Mouse (Mus musculus) ES-Bruce4 (cell line): ENCODE measurements at regions not wholly inside any gene's neighbourhood (a gene's known extent, or its start where the extent isn't known, plus 50 kb on each side); places are given as distances from the start of the nearest gene placed in this dataset.

Source experiments
- H3K27ac ChIP-seq: 2 replicates; pipeline ENCODE4 v1.5.1; 2012; ENCODE audit warnings: low read length, inconsistent platforms; ENCODE audit not compliant: insufficient read depth
- H3K27me3 ChIP-seq: 2 replicates; pipeline ENCODE4 v1.6.1; 2012; ENCODE audit warnings: mild to moderate bottlenecking, low read length, inconsistent platforms; ENCODE audit not compliant: control insufficient read depth, poor library complexity, insufficient read depth, severe bottlenecking
- H3K36me3 ChIP-seq: 2 replicates; pipeline ENCODE4 v1.6.1; 2012; ENCODE audit warnings: inconsistent platforms, mild to moderate bottlenecking, low read length, moderate library complexity; ENCODE audit not compliant: control insufficient read depth, poor library complexity, insufficient read depth, severe bottlenecking
- H3K4me1 ChIP-seq: one replicate; pipeline ENCODE4 v1.8.1; 2011; ENCODE audit warnings: low read length; ENCODE audit not compliant: control insufficient read depth, insufficient read depth
- H3K4me3 ChIP-seq: 2 replicates; pipeline ENCODE4 v1.5.1; 2011; ENCODE audit warnings: low read depth, mild to moderate bottlenecking, low read length
- H3K9ac ChIP-seq: 2 replicates; pipeline ENCODE4 v1.6.1; 2012; ENCODE audit warnings: low read depth, mild to moderate bottlenecking, inconsistent platforms; ENCODE audit not compliant: poor library complexity, severe bottlenecking
- H3K9me3 ChIP-seq: replicated peaks from 2 replicates; pipeline ENCODE4 v1.6.1; 2012; ENCODE audit warnings: mild to moderate bottlenecking, low read length, inconsistent platforms; ENCODE audit not compliant: control insufficient read depth, poor library complexity, insufficient read depth, severe bottlenecking
- CTCF ChIP-seq: IDR thresholded peaks from one replicate; pipeline ENCODE4 v1.8.1; 2011; ENCODE audit warnings: low read depth, low read length
- EP300 ChIP-seq: IDR thresholded peaks from 2 replicates; pipeline ENCODE4 v1.6.1; 2011; ENCODE audit warnings: low read depth, low read length; ENCODE audit not compliant: insufficient read depth
- POLR2A ChIP-seq: IDR thresholded peaks from one replicate; pipeline ENCODE4 v1.8.1; 2011; ENCODE audit warnings: low read length; ENCODE audit not compliant: insufficient read depth

DNA sequence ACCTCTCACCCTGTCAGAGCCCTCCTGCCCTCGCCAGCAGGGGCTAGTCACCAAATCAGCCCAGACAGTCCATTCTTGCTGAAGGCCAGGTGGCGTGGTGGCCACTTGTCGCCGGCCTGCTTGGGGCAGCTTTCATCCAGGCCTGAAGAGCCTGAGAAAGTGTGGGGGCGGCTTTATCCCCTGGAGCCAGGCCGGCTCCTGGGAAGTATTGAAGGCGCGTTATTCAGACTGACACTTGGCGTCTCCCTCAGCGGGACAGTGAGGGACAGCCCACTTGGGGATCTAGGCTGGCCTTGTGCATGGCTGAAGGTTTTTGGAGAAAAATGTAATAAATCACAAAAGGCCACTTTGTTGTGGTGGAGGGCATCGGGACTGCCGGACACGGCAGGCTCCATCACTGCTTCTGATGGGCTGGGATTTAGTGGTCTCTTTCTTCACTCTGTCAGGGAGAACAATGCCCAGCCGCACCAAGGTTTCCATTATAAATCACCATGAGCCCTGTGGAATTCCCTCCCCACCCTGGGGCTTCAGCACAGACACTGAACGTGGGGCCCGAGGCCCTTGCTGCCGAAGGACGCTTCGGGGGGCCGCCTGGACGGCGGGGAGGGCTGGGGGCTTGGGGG lies 75.8 kb upstream of the Ccnd1 start:
- Histone ChIP-seq H3K4me3 (no peak overlapping the region), H3K4me1 (no peaks in the 10 kb centered on the region), H3K9me3 (no peaks in the 10 kb centered on the region), H3K27ac (no peak overlapping the region), H3K9ac (no peak overlapping the region), H3K36me3 (no peaks in the 10 kb centered on the region), H3K27me3 (no peaks in the 10 kb centered on the region)
- TF ChIP-seq CTCF (no peak), POLR2A (no peak), EP300 (no peak)

DNA sequence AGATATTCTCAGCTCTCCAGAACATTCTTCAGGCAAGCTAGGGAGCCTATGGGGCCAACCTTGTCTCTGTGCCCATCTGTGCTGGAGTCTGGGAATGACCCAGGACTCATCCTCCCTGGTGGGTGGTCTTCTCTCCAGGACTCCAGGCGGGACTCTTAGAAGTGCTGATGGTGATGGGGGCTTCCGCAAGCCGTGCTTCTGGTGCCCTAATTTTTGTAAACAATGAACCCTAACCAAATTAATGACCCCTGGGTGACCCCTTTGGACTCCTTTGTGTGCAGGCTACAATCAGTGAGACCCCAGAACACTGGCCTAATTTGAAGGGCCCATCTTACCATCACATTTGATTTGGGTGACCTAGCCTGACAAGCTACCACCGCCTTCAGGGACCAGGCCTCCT lies 71.0 kb upstream of the Ccnd1 start:
- H3K9me3 ChIP-seq = no peaks in the 10 kb centered on the region
- TF ChIP-seq CTCF (no peak), EP300 (no peak)
- no peak overlapping the region for H3K4me3 ChIP-seq
- no peak overlapping the region for H3K9ac ChIP-seq
- H3K27ac ChIP-seq = no peak overlapping the region
- no peaks in the 10 kb centered on the region for H3K27me3 ChIP-seq
- H3K36me3 ChIP-seq = no peaks in the 10 kb centered on the region
- H3K4me1 ChIP-seq = no peaks in the 10 kb centered on the region

- Histone ChIP-seq H3K9ac (no peak overlapping the region), H3K9me3 (no peaks in the 10 kb centered on the region), H3K27ac (no peak overlapping the region), H3K4me1 (no peaks in the 10 kb centered on the region), H3K27me3 (no peaks in the 10 kb centered on the region), H3K4me3 (no peak overlapping the region), H3K36me3 (no peaks in the 10 kb centered on the region)
- TF ChIP-seq EP300 (no peak), CTCF (no peak), POLR2A (no peak)
Observed at GRCm38 (mm10) chr7:145010004-145010403, 70.3 kb upstream of the Ccnd1 start.

- H3K27me3 ChIP-seq = no peaks in the 10 kb centered on the region
- no peaks in the 10 kb centered on the region for H3K36me3 ChIP-seq
- TF ChIP-seq CTCF (no peak), EP300 (no peak), POLR2A (no peak)
- H3K27ac ChIP-seq = no peak overlapping the region
- H3K4me3 ChIP-seq = no peak overlapping the region
- H3K9me3 ChIP-seq = no peaks in the 10 kb centered on the region
- no peak overlapping the region for H3K9ac ChIP-seq
- H3K4me1 ChIP-seq = no peaks in the 10 kb centered on the region
Observed at GRCm38 (mm10) chr7:145008662-145009333, 69.1 kb upstream of the Ccnd1 start.

- H3K27ac ChIP-seq = no peak overlapping the region
- H3K9me3 ChIP-seq = no peaks in the 10 kb centered on the region; the same call in 1 of the 2 replicates
- no peaks in the 10 kb centered on the region for H3K4me1 ChIP-seq
- no peaks in the 10 kb centered on the region for H3K27me3 ChIP-seq
- H3K36me3 ChIP-seq = no peaks in the 10 kb centered on the region
- TF ChIP-seq POLR2A = no peak
- no peak for TF ChIP-seq EP300
- TF ChIP-seq CTCF = no peak
- H3K4me3 ChIP-seq = no peak overlapping the region
- H3K9ac ChIP-seq = no peak overlapping the region
Observed at GRCm38 (mm10) chr7:145007216-145007615, 67.5 kb upstream of the Ccnd1 start.

- Histone ChIP-seq H3K27me3 (no peaks in the 10 kb centered on the region), H3K9ac (no peak overlapping the region), H3K4me1 (peaks cover 3% of the 10 kb centered on the region), H3K36me3 (no peaks in the 10 kb centered on the region), H3K9me3 (no peaks in the 10 kb centered on the region; the same call in 1 of the 2 replicates), H3K4me3 (no peak overlapping the region), H3K27ac (no peak overlapping the region)
- TF ChIP-seq EP300 (no peak), POLR2A (no peak), CTCF (no peak)
Observed at GRCm38 (mm10) chr7:145001503-145002084, 61.9 kb upstream of the Ccnd1 start.
